Mouse (Mus musculus) cortical plate, adult 2 months (tissue): ENCODE data around the gene Jph2.
A peak's percentile ranks its signal among the peaks of the same experiment; 100 is the strongest.

ENCODE experiments used
- CTCF ChIP-seq: fragments of 200-500 bp; IDR thresholded peaks from 2 replicates; pipeline ENCODE4 v1.5.1; 2011; ENCODE audit warnings: mild to moderate bottlenecking, control low read depth, low read length; ENCODE audit not compliant: insufficient read depth; ENCODE audit errors: extremely low read depth
- POLR2A ChIP-seq: fragments of 200-500 bp; IDR thresholded peaks from 2 replicates; pipeline ENCODE4 v1.6.1; 2011; ENCODE audit warnings: mild to moderate bottlenecking, low read length, control low read depth; ENCODE audit not compliant: insufficient read depth; ENCODE audit errors: extremely low read depth

DNA sequence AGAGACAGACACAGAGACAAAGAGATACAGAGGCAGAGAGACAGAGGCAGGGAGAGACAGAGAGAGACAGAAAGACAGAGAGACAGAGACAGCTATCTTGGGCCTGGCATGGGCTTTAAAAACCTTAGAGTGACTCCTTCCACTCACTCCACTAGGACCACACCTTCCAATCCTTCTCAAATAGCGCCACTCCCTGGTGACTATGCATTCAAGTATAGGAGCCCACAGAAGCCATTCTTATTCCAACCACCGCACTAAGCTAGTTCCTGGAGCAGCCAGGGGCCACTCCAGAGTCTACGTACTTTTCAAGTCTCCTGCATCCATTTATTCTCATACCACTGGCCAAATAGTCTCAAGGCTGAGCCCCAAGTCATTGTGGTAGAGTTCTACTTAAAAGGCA lies 79.0 kb downstream of the Jph2 start:
- TF ChIP-seq POLR2A (no peak), CTCF (peak; percentile 9; the same call in 1 of the 2 replicates)
